Mouse (Mus musculus) heart, embryonic 12.5 days (tissue): ENCODE measurements at regions not wholly inside any gene's neighbourhood (a gene's known extent, or its start where the extent isn't known, plus 50 kb on each side); places are given as distances from the start of the nearest gene placed in this dataset.
A peak's percentile ranks its signal among the peaks of the same experiment; 100 is the strongest.

Experiments used
- ATAC-seq: fragments of 200-750 bp; cut with Nextera tagmentation; 2 replicates; pipeline ENCODE4 v1.8.0; 2017; ENCODE audit warnings: moderate TSS enrichment, moderate library complexity; ENCODE audit not compliant: insufficient number of reproducible peaks, low FRiP score
- H3K27ac ChIP-seq: fragments of 300-500 bp; sonication (generic); 2 replicates; pipeline ENCODE4 v1.5.1; 2016; ENCODE audit warnings: mild to moderate bottlenecking, moderate library complexity; ENCODE audit not compliant: poor library complexity, severe bottlenecking
- H3K27me3 ChIP-seq: fragments of 300-500 bp; sonication (generic); replicated peaks from 2 replicates; pipeline ENCODE4 v1.6.1; 2016; ENCODE audit warnings: mild to moderate bottlenecking, moderate library complexity
- H3K36me3 ChIP-seq: fragments of 300-500 bp; sonication (generic); 2 replicates; pipeline ENCODE4 v1.6.1; 2016; ENCODE audit warnings: mild to moderate bottlenecking, moderate library complexity
- H3K4me1 ChIP-seq: fragments of 300-500 bp; sonication (generic); replicated peaks from 2 replicates; pipeline ENCODE4 v1.6.1; 2016; ENCODE audit warnings: mild to moderate bottlenecking
- H3K4me2 ChIP-seq: fragments of 300-500 bp; sonication (generic); 2 replicates; pipeline ENCODE4 v1.6.1; 2016; ENCODE audit warnings: mild to moderate bottlenecking, moderate library complexity
- H3K4me3 ChIP-seq: fragments of 300-500 bp; sonication (generic); 2 replicates; pipeline ENCODE4 v1.5.1; 2016; ENCODE audit warnings: mild to moderate bottlenecking
- H3K9ac ChIP-seq: fragments of 300-500 bp; sonication (generic); 2 replicates; pipeline ENCODE4 v1.6.1; 2016; ENCODE audit warnings: mild to moderate bottlenecking, moderate library complexity
- H3K9me3 ChIP-seq: fragments of 300-500 bp; sonication (generic); replicated peaks from 2 replicates; pipeline ENCODE4 v1.6.1; 2016; ENCODE audit warnings: mild to moderate bottlenecking, moderate library complexity
- WGBS: fragments of 180-500 bp; shearing (Covaris S2); methylation state at CpG from one replicate; pipeline ENCODE4 v1.1.7; 2016; 5-methylcytosine and 5-hydroxymethylcytosine counted together

DNA sequence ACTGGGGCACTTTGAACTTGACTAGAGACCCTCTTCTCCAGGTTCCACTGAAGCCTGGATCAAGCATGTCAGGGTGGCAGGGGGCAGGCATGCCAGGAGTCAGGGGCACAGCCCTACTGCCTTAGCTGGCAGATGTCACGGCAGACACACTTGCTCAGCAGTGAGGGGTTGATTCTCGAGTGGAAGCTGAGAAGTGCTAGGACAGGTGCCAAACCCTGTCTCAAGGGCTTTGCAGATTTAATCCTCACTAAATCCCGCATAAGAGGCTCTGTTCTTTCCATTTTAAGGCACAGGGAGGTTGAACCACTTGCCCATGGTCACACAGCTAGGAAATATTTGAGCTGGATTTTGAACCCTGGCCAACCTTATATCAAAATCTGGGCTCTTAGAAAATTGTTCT lies 223.5 kb upstream of the Mvb12b start:
- 63% methylated on average over 3 of the region's 3 CpGs for WGBS
- H3K9me3 ChIP-seq: no peaks in the 10 kb centered on the region
- no peak overlapping the region for H3K4me2 ChIP-seq
- no peaks in the 10 kb centered on the region for H3K4me1 ChIP-seq
- peak; percentile 11; the same call in 1 of the 2 replicates for ATAC-seq
- no peaks in the 10 kb centered on the region for H3K36me3 ChIP-seq
- H3K9ac ChIP-seq: no peak overlapping the region
- no peak overlapping the region for H3K4me3 ChIP-seq
- no peak overlapping the region for H3K27ac ChIP-seq
- H3K27me3 ChIP-seq: peaks cover 5% of the 10 kb centered on the region; the same call in 1 of the 2 replicates

DNA sequence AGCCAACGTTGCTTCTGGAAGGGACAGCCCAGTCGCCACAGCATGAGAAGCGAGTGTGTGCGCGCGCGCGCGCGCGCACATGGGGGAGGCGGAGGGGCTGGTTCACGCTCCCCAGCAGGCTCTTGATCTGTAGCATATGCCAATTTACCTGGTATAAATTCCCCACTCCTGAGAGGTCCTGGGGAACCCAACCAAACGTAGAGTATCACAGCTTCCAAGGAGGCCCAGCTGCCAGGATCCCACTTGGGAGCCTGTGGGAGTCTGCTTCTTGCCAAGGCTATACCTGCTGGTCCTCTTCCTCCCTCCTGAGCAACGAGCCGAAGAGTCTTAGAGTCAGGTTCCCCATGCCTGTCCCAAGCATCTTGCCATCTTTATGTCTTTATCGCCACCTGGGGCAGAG lies 222.8 kb upstream of the Mvb12b start:
- Histone ChIP-seq H3K36me3 (no peaks in the 10 kb centered on the region), H3K27ac (no peak overlapping the region), H3K4me3 (no peak overlapping the region), H3K9me3 (no peaks in the 10 kb centered on the region), H3K4me1 (no peaks in the 10 kb centered on the region), H3K27me3 (peaks cover 8% of the 10 kb centered on the region; the same call in 1 of the 2 replicates), H3K9ac (no peak overlapping the region), H3K4me2 (no peak overlapping the region)
- ATAC-seq: no peak
- WGBS: 82% methylated on average over 17 of the region's 17 CpGs

DNA sequence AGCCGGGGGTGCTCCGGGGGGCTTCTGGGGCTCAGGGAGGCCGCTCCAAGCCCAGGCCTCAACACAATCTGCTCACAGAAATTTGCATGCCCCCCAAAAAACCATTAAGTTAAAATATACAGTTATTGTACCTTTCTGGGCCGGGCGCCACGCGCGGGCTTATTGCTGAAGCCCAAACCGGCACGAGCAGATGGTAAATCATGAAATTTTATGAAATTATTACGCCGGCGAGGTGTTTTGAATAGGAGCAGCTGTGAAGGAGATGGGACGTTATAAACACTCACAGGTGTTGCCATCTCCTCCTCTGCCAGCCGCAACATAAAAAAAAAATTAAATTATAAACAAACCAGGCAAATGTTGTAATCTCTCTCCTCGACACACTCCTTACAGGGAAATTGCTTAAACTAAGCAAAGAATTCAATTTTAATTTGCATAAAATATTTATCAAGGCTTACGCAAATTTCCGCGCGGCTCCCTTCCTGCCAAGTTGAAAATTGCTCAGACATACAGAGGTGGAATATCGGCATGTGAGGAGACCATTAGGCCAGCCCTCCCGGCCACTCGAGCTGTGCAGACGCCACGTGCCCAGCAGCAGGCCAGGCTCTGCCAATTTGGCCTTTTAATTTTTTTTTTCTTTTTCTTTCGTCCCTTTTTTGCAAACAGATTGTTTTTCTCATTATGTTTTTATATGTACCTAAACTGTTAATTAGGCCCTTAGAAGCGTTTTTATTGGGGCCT lies 220.0 kb upstream of the Mvb12b start:
- no peak overlapping the region for H3K9ac ChIP-seq
- WGBS: 80% methylated on average over 27 of the region's 27 CpGs
- H3K27me3 ChIP-seq: peaks cover 12% of the 10 kb centered on the region
- no peaks in the 10 kb centered on the region for H3K36me3 ChIP-seq
- H3K4me3 ChIP-seq: no peak overlapping the region
- H3K4me1 ChIP-seq: no peaks in the 10 kb centered on the region
- H3K9me3 ChIP-seq: no peaks in the 10 kb centered on the region
- H3K4me2 ChIP-seq: no peak overlapping the region
- H3K27ac ChIP-seq: no peak overlapping the region
- ATAC-seq: no peak

DNA sequence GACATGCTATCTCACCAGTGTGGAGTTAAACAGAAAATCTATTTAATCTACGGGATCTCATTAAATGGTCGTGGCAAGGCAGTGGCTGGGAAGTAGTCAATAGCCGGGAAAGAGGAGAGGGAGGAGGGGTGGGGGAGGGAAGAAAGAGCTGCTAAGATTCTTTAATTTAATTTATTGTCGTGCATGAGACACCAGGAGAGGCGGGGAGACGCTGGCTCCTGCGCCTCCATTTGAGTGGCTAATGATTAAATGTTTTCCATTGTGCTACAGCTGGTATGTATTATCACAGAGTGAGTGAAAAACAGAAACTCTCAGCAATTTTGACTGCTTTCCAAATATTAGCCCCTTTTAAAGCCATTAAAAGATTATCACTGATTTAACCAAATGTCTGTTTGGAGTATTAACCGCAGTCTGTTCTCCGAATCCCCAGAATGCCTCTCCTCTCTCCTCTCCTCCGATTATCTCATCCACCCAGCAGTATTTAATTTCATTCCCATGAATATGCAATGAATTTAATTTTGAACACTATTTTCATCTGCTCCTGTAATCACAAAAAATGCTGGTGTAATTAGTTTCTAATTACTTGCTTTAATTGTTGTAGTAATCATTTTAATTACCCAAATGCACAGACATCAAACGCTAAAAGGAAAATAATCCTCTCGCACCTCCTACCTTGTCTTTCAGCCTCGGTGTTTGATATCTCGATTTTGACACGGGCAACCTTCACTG lies 219.3 kb upstream of the Mvb12b start:
- Histone ChIP-seq H3K9me3 (no peaks in the 10 kb centered on the region), H3K36me3 (no peaks in the 10 kb centered on the region), H3K4me3 (no peak overlapping the region), H3K27ac (no peak overlapping the region), H3K4me2 (no peak overlapping the region), H3K9ac (no peak overlapping the region), H3K4me1 (no peaks in the 10 kb centered on the region), H3K27me3 (peaks cover 12% of the 10 kb centered on the region)
- no peak for ATAC-seq
- 55% methylated on average over 15 of the region's 15 CpGs for WGBS

DNA sequence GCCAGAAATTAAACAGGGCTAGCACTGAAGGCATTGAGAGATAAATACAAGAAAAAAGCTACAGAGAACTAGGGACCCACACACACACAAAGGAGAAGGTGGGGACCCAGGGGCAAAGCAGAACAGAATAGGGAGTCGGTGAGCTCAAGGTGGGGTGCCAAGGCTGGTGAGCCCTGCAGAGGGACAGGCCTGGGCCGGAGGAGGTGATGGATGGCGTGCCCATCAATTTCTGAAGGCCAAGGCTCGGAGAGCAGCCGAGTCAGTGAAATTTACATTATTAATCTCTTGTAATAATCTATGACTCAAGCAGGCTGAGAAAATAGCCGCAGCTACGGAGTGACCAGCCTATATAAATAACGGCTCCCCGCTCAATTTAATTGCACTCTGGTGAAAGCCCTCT lies 218.5 kb upstream of the Mvb12b start:
- ATAC-seq: no peak
- no peaks in the 10 kb centered on the region for H3K4me1 ChIP-seq
- H3K4me2 ChIP-seq: no peak overlapping the region
- H3K9me3 ChIP-seq: no peaks in the 10 kb centered on the region
- H3K4me3 ChIP-seq: no peak overlapping the region
- H3K9ac ChIP-seq: no peak overlapping the region
- 68% methylated on average over 9 of the region's 9 CpGs for WGBS
- H3K27ac ChIP-seq: no peak overlapping the region
- peaks cover 12% of the 10 kb centered on the region for H3K27me3 ChIP-seq
- no peaks in the 10 kb centered on the region for H3K36me3 ChIP-seq

DNA sequence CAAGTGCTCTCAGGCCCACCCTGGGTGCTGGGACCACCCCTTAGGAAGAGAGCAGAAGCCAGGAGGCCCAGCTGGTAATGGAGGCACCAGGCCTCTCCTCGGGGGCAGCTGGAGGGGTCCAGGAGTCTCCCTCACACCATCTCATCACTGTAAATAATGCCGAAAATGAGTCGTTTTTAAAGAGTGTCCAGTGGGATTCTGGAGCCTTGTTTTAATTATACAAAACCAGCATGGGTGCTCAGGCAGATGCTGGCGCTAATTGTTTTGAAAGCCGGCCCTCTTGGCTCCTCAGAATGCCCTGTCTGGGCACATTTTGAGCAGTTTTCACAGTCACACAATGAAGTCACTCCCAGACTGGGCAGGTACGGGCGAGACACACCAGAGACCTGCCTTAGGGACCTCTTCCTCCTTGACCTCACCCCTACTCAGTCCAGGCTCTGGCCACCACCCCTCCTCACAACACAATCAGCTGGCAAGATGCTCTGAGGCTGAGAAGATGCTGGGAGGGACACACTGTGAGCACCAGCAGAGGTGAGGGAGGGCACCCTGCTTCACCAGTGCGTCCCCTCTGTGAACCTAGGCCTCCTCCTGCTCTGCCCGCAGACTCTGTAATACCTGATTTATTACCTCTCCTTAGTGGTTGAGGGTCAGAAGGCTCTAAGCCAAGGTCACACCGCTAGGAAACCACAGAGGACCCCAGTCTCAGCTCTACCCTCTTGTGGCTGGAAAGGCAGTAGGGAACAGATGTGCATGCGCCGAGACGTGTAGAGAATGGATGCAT lies 217.7 kb upstream of the Mvb12b start:
- no peaks in the 10 kb centered on the region for H3K36me3 ChIP-seq
- H3K4me1 ChIP-seq: no peaks in the 10 kb centered on the region
- ATAC-seq: no peak
- H3K27ac ChIP-seq: no peak overlapping the region
- H3K4me2 ChIP-seq: no peak overlapping the region
- no peaks in the 10 kb centered on the region for H3K9me3 ChIP-seq
- H3K9ac ChIP-seq: no peak overlapping the region
- 73% methylated on average over 13 of the region's 13 CpGs for WGBS
- no peak overlapping the region for H3K4me3 ChIP-seq
- peaks cover 10% of the 10 kb centered on the region for H3K27me3 ChIP-seq

DNA sequence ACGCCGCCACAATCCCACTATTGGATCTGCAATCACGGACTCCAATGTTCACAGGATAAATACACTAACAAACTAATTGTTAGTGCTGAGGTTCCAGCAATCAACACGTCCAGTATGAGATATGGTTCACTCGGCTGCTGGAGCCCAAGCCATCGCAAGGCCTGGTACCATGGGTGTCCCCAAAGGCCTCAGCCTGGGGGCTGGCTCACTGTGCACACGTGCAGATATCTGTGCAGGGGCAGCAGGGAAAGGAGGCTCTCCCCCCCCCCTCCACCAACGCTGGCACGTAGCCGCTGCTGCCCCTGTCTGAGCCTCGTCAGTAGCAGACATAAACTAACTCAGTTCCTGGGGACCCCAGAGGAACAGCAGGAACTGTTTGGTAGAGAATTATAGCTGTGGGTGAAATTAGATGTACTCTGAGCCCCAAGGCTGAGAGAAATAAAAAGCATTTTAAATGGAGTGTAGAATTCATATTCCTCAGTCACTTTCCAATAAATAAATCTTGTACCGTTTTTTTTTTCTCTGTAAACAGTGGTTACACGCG lies 210.3 kb upstream of the Mvb12b start:
- no peak for ATAC-seq
- Histone ChIP-seq H3K36me3 (no peaks in the 10 kb centered on the region), H3K4me1 (no peaks in the 10 kb centered on the region), H3K4me2 (no peak overlapping the region), H3K9ac (no peak overlapping the region), H3K9me3 (no peaks in the 10 kb centered on the region), H3K4me3 (no peak overlapping the region), H3K27me3 (0 out of 2 replicates have a peak, but pooled peaks cover 3% of the 10 kb centered on the region), H3K27ac (no peak overlapping the region)
- 65% methylated on average over 14 of the region's 14 CpGs for WGBS

DNA sequence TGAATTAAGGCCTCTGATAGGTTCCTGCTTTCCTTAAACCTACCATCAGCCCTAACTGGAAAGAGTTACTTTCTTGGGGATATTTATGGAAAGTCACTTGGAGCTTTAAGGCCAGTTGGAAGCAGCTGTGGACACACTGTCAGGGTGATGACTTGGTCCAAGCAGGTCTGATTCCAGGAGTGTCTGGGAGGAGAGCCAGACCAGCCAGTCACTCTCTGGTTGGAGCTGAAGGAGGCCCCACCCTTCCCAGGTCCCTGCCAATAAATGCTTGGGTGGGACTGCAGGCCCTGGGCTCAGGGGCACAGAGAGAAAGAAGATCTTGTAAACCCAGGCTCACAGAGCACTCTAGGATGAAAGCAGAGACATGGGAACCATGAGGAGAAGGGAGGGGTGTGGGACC lies 208.8 kb upstream of the Mvb12b start:
- H3K36me3 ChIP-seq: no peaks in the 10 kb centered on the region
- no peaks in the 10 kb centered on the region for H3K9me3 ChIP-seq
- H3K4me3 ChIP-seq: no peak overlapping the region
- H3K27me3 ChIP-seq: 0 out of 2 replicates have a peak, but pooled peaks cover 3% of the 10 kb centered on the region
- H3K27ac ChIP-seq: no peak overlapping the region
- no peaks in the 10 kb centered on the region for H3K4me1 ChIP-seq
- no peak for ATAC-seq
- no peak overlapping the region for H3K9ac ChIP-seq
- H3K4me2 ChIP-seq: no peak overlapping the region

DNA sequence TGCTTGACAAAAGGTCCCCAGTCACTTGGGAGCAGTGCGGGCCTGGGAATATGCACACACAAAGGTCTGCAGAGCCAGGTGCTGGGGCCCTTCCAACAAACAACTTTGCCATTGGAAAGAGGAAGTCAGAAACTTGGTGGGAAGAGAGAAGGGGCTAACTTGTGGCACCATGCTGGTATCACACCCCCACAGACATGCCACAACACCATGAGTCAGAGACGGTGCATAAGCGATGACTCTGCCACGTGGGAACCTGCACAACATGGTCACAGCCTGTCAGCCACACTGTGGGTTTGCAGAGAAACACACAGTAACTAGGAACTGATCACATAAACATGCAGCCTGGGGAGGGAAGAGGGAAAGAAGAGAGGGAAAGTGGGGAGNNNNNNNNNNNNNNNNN lies 201.1 kb upstream of the Mvb12b start:
- no peak for ATAC-seq
- H3K9ac ChIP-seq: no peak overlapping the region
- no peaks in the 10 kb centered on the region for H3K36me3 ChIP-seq
- 57% methylated on average over 4 of the region's 4 CpGs for WGBS
- H3K4me3 ChIP-seq: no peak overlapping the region
- no peak overlapping the region for H3K4me2 ChIP-seq
- no peaks in the 10 kb centered on the region for H3K4me1 ChIP-seq
- H3K27ac ChIP-seq: no peak overlapping the region
- H3K27me3 ChIP-seq: 0 out of 2 replicates have a peak, but pooled peaks cover 3% of the 10 kb centered on the region
- H3K9me3 ChIP-seq: peaks cover 2% of the 10 kb centered on the region; the same call in 1 of the 2 replicates

DNA sequence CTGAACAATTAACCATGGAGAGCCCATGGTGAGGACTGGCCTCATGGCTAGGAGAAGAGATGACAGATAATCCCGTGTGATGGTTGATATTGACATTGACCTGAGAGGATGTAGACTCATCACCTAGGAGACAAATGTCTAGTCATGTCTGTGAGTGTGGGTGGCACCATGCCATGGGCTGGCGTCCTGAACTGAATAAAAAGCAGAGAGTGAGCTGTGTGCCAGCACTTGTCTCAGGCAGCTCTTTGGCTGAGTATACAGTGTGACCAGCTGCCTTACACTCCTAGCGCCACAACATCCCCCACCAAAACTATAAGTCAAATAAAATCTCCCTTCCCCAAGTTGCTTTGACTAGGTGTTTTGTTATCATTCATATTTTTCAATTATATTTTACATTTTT lies 198.4 kb upstream of the Mvb12b start:
- H3K36me3 ChIP-seq: no peaks in the 10 kb centered on the region
- no peak overlapping the region for H3K9ac ChIP-seq
- ATAC-seq: no peak

DNA sequence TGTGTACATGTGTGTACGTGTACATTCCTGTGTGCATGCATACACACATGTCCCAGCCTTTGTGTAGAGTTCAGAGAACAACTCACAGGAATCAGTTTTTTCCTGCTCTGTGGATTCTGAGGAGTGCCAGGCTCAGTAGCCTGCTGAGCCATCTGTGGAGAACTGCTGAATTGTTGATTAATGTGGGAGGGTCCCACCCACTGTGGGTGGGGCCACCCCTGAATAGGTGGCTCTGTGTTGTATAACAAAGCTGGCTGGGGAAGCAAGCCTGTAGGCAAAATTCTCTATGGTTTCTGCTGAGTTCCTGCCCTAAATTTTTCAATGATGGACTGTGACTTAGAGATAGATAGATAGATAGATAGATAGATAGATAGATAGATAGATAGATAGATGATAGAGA lies 196.8 kb upstream of the Mvb12b start:
- no peak for ATAC-seq
- Histone ChIP-seq H3K36me3 (no peaks in the 10 kb centered on the region), H3K9ac (no peak overlapping the region), H3K27me3 (0 out of 2 replicates have a peak, but pooled peaks cover 3% of the 10 kb centered on the region), H3K4me3 (no peak overlapping the region), H3K4me1 (no peaks in the 10 kb centered on the region), H3K4me2 (no peak overlapping the region), H3K27ac (no peak overlapping the region), H3K9me3 (peaks cover 3% of the 10 kb centered on the region; the same call in 1 of the 2 replicates)
- 90% methylated on average over 1 of the region's 1 CpGs for WGBS

More for the DNA sequence above, 198.4 kb upstream of the Mvb12b start:
- Histone ChIP-seq H3K9me3 (peaks cover 3% of the 10 kb centered on the region; the same call in 1 of the 2 replicates), H3K27ac (no peak overlapping the region), H3K27me3 (0 out of 2 replicates have a peak, but pooled peaks cover 3% of the 10 kb centered on the region), H3K4me1 (no peaks in the 10 kb centered on the region), H3K4me3 (no peak overlapping the region), H3K4me2 (no peak overlapping the region)
- WGBS: 75% methylated on average over 3 of the region's 3 CpGs
